In genomic region chr12:9573682-9574081, GRCm38 (mm10) we compare ENCODE assay signal across 9 mouse cellular contexts. TPM values are rescaled to one million over a fixed set of nuclear protein-coding genes. Genes with fewer than 3 reads are reported as not detected.
DNase-seq lines count a peak whose midpoint lies in the region; ATAC-seq and TF ChIP-seq lines count a peak whose summit lies in the region.
"Had no signal": no experiment of that assay in that cellular context is flagged by ENCODE, and none has a peak within 500 bp of the region (broad histone marks: within the 10 kb centered on the region; RNA-seq: fewer than 3 reads in every experiment).

No protein-coding gene starts in this region.

- 0 out of 2 replicates have a peak, but pooled peaks have one; percentile 1 for ATAC-seq in kidney, postnatal 0 days (replicated peaks; ENCODE audit: low FRiP score, low read depth)
- ATAC-seq in forebrain, embryonic 15.5 days (replicated peaks), result no peak
- ATAC-seq in limb, embryonic 14.5 days (ENCODE audit: low FRiP score, low read depth), result no peak
- no peak for ATAC-seq in neural tube, embryonic 14.5 days (ENCODE audit: low read depth)
- ATAC-seq in granulocyte monocyte progenitor cell, adult 5-6 weeks (replicated peaks; ENCODE audit: poor library complexity, severe bottlenecking), result no peak

- peak; percentile 14 for DNase-seq in kidney, postnatal 0 days (ENCODE audit: low spot score)
- no peak for DNase-seq in kidney, postnatal 36 days
- DNase-seq in limb, embryonic 14.5 days (ENCODE audit: low spot score), result no peak
- no peak for DNase-seq in adipocyte (ENCODE audit: low spot score)
- no peak for DNase-seq in cerebellum, adult 8-10 months

- no peaks in the 10 kb centered on the region for H3K4me1 ChIP-seq in kidney, postnatal 0 days (replicated peaks; ENCODE audit: insufficient read depth, low read length)
- peaks cover 15% of the 10 kb centered on the region for H3K4me1 ChIP-seq in forebrain, embryonic 15.5 days
- H3K4me1 ChIP-seq in limb, embryonic 14.5 days (ENCODE audit: control insufficient read depth, insufficient read depth, low read length), result peaks cover 35% of the 10 kb centered on the region
- H3K4me1 ChIP-seq in neural tube, embryonic 14.5 days (ENCODE audit: control insufficient read depth, insufficient read depth, low read length), result peaks cover 6% of the 10 kb centered on the region; the same call in 1 of the 2 replicates

- no peaks in the 10 kb centered on the region for H3K36me3 ChIP-seq in kidney, postnatal 0 days (ENCODE audit: insufficient read depth, low read length)
- no peaks in the 10 kb centered on the region for H3K36me3 ChIP-seq in forebrain, embryonic 15.5 days
- H3K36me3 ChIP-seq in limb, embryonic 14.5 days (ENCODE audit: control insufficient read depth, insufficient read depth, low read length), result no peaks in the 10 kb centered on the region
- no peaks in the 10 kb centered on the region for H3K36me3 ChIP-seq in neural tube, embryonic 14.5 days (ENCODE audit: control insufficient read depth, insufficient read depth, low read length)

- no peak for TF ChIP-seq CTCF in kidney, postnatal 0 days (IDR thresholded peaks at IDR 0.05; ENCODE audit: low read depth)

- 8% methylated on average over 12 of the region's 12 CpGs for WGBS in kidney, postnatal 0 days
- under 1% methylated on average over 12 of the region's 12 CpGs for WGBS in forebrain, embryonic 15.5 days
- WGBS in limb, embryonic 14.5 days, result 5% methylated on average over 12 of the region's 12 CpGs
- 3% methylated on average over 12 of the region's 12 CpGs for WGBS in neural tube, embryonic 14.5 days

- no peak overlapping the region for H3K27ac ChIP-seq in kidney, postnatal 0 days
- H3K27ac ChIP-seq in forebrain, embryonic 15.5 days (replicated peaks), result no peak overlapping the region
- no peak overlapping the region for H3K27ac ChIP-seq in limb, embryonic 14.5 days (replicated peaks; ENCODE audit: low read depth, low read length)
- H3K27ac ChIP-seq in neural tube, embryonic 14.5 days (ENCODE audit: low read depth, low read length), result no peak overlapping the region
- H3K27ac ChIP-seq: left cerebral cortex, adult 2 months had no signal

- peak overlapping the region; percentile 39 for H3K4me3 ChIP-seq in kidney, postnatal 0 days (replicated peaks; ENCODE audit: low read depth, low read length)
- no peak overlapping the region for H3K4me3 ChIP-seq in forebrain, embryonic 15.5 days
- peak overlapping the region; percentile 65 for H3K4me3 ChIP-seq in limb, embryonic 14.5 days (replicated peaks; ENCODE audit: low read length)
- peak overlapping the region; percentile 25; the same call in 1 of the 2 replicates for H3K4me3 ChIP-seq in neural tube, embryonic 14.5 days (ENCODE audit: low read depth, low read length)
- H3K4me3 ChIP-seq: left cerebral cortex, adult 2 months had no signal

- H3K9ac ChIP-seq in kidney, postnatal 0 days (ENCODE audit: low read depth, low read length), result no peak overlapping the region; the same call in 1 of the 2 replicates
- H3K9ac ChIP-seq in forebrain, embryonic 15.5 days (replicated peaks), result no peak overlapping the region
- peak overlapping the region; percentile 86 for H3K9ac ChIP-seq in limb, embryonic 14.5 days (ENCODE audit: low read depth, low read length, severe bottlenecking)
- no peak overlapping the region for H3K9ac ChIP-seq in neural tube, embryonic 14.5 days (replicated peaks; ENCODE audit: low read depth, low read length)

- peak overlapping the region; percentile 62 for H3K4me2 ChIP-seq in kidney, postnatal 0 days (ENCODE audit: low read length)
- peak overlapping the region; percentile 40; the same call in 1 of the 2 replicates for H3K4me2 ChIP-seq in forebrain, embryonic 15.5 days (replicated peaks)
- H3K4me2 ChIP-seq in limb, embryonic 14.5 days (replicated peaks; ENCODE audit: low read depth, low read length, severe bottlenecking), result peak overlapping the region; percentile 61
- peak overlapping the region; percentile 48; the same call in 1 of the 2 replicates for H3K4me2 ChIP-seq in neural tube, embryonic 14.5 days (ENCODE audit: low read depth, low read length)

- peaks cover 56% of the 10 kb centered on the region for H3K27me3 ChIP-seq in kidney, postnatal 0 days (ENCODE audit: insufficient read depth, low read length)
- peaks cover 84% of the 10 kb centered on the region for H3K27me3 ChIP-seq in forebrain, embryonic 15.5 days
- peaks cover 46% of the 10 kb centered on the region for H3K27me3 ChIP-seq in limb, embryonic 14.5 days (ENCODE audit: control insufficient read depth, insufficient read depth, low read length)
- H3K27me3 ChIP-seq in neural tube, embryonic 14.5 days (ENCODE audit: control insufficient read depth, insufficient read depth, low read length), result peaks cover 68% of the 10 kb centered on the region

- H3K9me3 ChIP-seq in kidney, postnatal 0 days (replicated peaks; ENCODE audit: low read length), result no peaks in the 10 kb centered on the region
- no peaks in the 10 kb centered on the region for H3K9me3 ChIP-seq in forebrain, embryonic 15.5 days
- no peaks in the 10 kb centered on the region for H3K9me3 ChIP-seq in limb, embryonic 14.5 days (ENCODE audit: control insufficient read depth, low read length)
- no peaks in the 10 kb centered on the region for H3K9me3 ChIP-seq in neural tube, embryonic 14.5 days (ENCODE audit: control insufficient read depth, low read length)

- TF ChIP-seq POLR2A in limb, embryonic 14.5 days (IDR thresholded peaks at IDR 0.05; ENCODE audit: borderline replicate concordance, extremely low read depth, insufficient read depth, insufficient read length), result no peak

RNA-seq across cellular contexts. Expression of gene Osr1, which starts 3.8 kb away (rescaled TPM):
- 8.9 and 12.1 TPM in 2 replicates for polyA plus RNA-seq in kidney, postnatal 0 days (2015; fragmentation: Nextera tagmentation; extraction: Ambion mirVana)
- polyA plus RNA-seq in forebrain, embryonic 15.5 days (2015; fragmentation: Nextera tagmentation; extraction: Ambion mirVana), result 4.1 and 4.2 TPM in 2 replicates
- 118 and 165 TPM in 2 replicates for polyA plus RNA-seq in limb, embryonic 14.5 days (2012; rRNA removed)
- 82.5 and 99.7 TPM in 2 replicates for polyA plus RNA-seq in limb, embryonic 14.5 days (2014; fragmentation: Nextera tagmentation; extraction: Ambion mirVana)
- 1.9 and 14.5 TPM in 2 replicates for polyA plus RNA-seq in neural tube, embryonic 14.5 days (2014; fragmentation: Nextera tagmentation; extraction: Ambion mirVana)
- 0.64 TPM in 1 of 2 replicates, not detected in the other for total RNA-seq in granulocyte monocyte progenitor cell, adult 5-6 weeks (2014; fragmentation: Nextera tagmentation)
- total RNA-seq in granulocyte monocyte progenitor cell, adult 5-6 weeks (2017), result not detected in 2 replicates
